Comparison of ENCODE assay signal across 14 mouse cellular contexts in genomic region chr11:72369904-72370672, GRCm38 (mm10). TPM values are rescaled to one million over a fixed set of nuclear protein-coding genes. Genes with fewer than 3 reads are reported as not detected.
DNase-seq lines count a peak whose midpoint lies in the region; ATAC-seq and TF ChIP-seq lines count a peak whose summit lies in the region.
"Had no signal": no experiment of that assay in that cellular context is flagged by ENCODE, and none has a peak within 500 bp of the region (broad histone marks: within the 10 kb centered on the region; RNA-seq: fewer than 3 reads in every experiment).

No protein-coding gene starts in this region.

- no peak for TF ChIP-seq POLR2A in limb, embryonic 14.5 days (IDR thresholded peaks at IDR 0.05; ENCODE audit: borderline replicate concordance, extremely low read depth, insufficient read depth, insufficient read length)
- TF ChIP-seq POLR2A in brain, embryonic 14.5 days (IDR thresholded peaks at IDR 0.05; ENCODE audit: borderline replicate concordance, extremely low read depth, insufficient read depth, insufficient read length, poor library complexity, severe bottlenecking) = no peak

- H3K9me3 ChIP-seq in limb, embryonic 14.5 days (ENCODE audit: control insufficient read depth, low read length) = no peaks in the 10 kb centered on the region
- no peaks in the 10 kb centered on the region for H3K9me3 ChIP-seq in limb, embryonic 10.5 days (replicated peaks)
- H3K9me3 ChIP-seq in hindbrain, embryonic 16.5 days (ENCODE audit: control insufficient read depth, low read length) = no peaks in the 10 kb centered on the region
- H3K9me3 ChIP-seq: forebrain, embryonic 10.5 days; intestine, embryonic 15.5 days; neural tube, embryonic 13.5 days had no signal

- intact Hi-C loops in heart, postnatal 14 days (cut with DNase I) = loop anchor here (1.0 kb wide), 1 partner anchor 58 kb away; no protein-coding TSS in a partner anchor

- no peak for TF ChIP-seq CTCF in brain, embryonic 14.5 days (IDR thresholded peaks at IDR 0.05; ENCODE audit: borderline replicate concordance, extremely low read depth, insufficient read depth, insufficient read length)

- H3K9ac ChIP-seq in limb, embryonic 14.5 days (ENCODE audit: low read depth, low read length, severe bottlenecking) = no peak overlapping the region
- no peak overlapping the region for H3K9ac ChIP-seq in hindbrain, embryonic 16.5 days (ENCODE audit: low read depth, low read length)
- H3K9ac ChIP-seq: intestine, embryonic 15.5 days; neural tube, embryonic 13.5 days had no signal

- peak; percentile 90 for DNase-seq in heart, adult 11 months
- no peak for DNase-seq in heart, postnatal 14 days
- DNase-seq in limb, embryonic 14.5 days (ENCODE audit: low spot score) = peak; percentile 20
- no peak for DNase-seq in limb, embryonic 10.5 days (ENCODE audit: low spot score)
- peak; percentile 13 for DNase-seq in brain, embryonic 14.5 days (ENCODE audit: low read depth)
- DNase-seq in lung, postnatal 10 days = peak; percentile 42
- DNase-seq: cerebellum, adult 9-11 months had no signal

- no peak overlapping the region for H3K4me2 ChIP-seq in limb, embryonic 14.5 days (replicated peaks; ENCODE audit: low read depth, low read length, severe bottlenecking)
- H3K4me2 ChIP-seq in hindbrain, embryonic 16.5 days (ENCODE audit: low read length) = no peak overlapping the region
- H3K4me2 ChIP-seq: intestine, embryonic 15.5 days; neural tube, embryonic 13.5 days had no signal

- H3K4me1 ChIP-seq in limb, embryonic 14.5 days (ENCODE audit: control insufficient read depth, insufficient read depth, low read length) = no peaks in the 10 kb centered on the region; the same call in 1 of the 2 replicates
- H3K4me1 ChIP-seq in limb, embryonic 10.5 days = no peaks in the 10 kb centered on the region
- H3K4me1 ChIP-seq in hindbrain, embryonic 16.5 days (ENCODE audit: control insufficient read depth, insufficient read depth, low read depth, low read length) = no peaks in the 10 kb centered on the region; the same call in 1 of the 2 replicates
- H3K4me1 ChIP-seq: intestine, embryonic 15.5 days; neural tube, embryonic 13.5 days had no signal

- H3K4me3 ChIP-seq in limb, embryonic 14.5 days (replicated peaks; ENCODE audit: low read length) = no peak overlapping the region
- H3K4me3 ChIP-seq in limb, embryonic 10.5 days = no peak overlapping the region
- H3K4me3 ChIP-seq in hindbrain, embryonic 16.5 days (ENCODE audit: low read length) = no peak overlapping the region
- H3K4me3 ChIP-seq: forebrain, embryonic 10.5 days; intestine, embryonic 15.5 days; neural tube, embryonic 13.5 days had no signal

- H3K27me3 ChIP-seq in limb, embryonic 14.5 days (ENCODE audit: control insufficient read depth, insufficient read depth, low read length) = no peaks in the 10 kb centered on the region
- H3K27me3 ChIP-seq in limb, embryonic 10.5 days (ENCODE audit: low read depth, poor library complexity, severe bottlenecking) = no peaks in the 10 kb centered on the region; the same call in 1 of the 2 replicates
- no peaks in the 10 kb centered on the region for H3K27me3 ChIP-seq in hindbrain, embryonic 16.5 days (replicated peaks; ENCODE audit: control insufficient read depth, insufficient read depth, low read length)
- H3K27me3 ChIP-seq: intestine, embryonic 15.5 days; neural tube, embryonic 13.5 days had no signal

- H3K27ac ChIP-seq in limb, embryonic 14.5 days (replicated peaks; ENCODE audit: low read depth, low read length) = no peak overlapping the region
- no peak overlapping the region for H3K27ac ChIP-seq in limb, embryonic 10.5 days
- no peak overlapping the region for H3K27ac ChIP-seq in hindbrain, embryonic 16.5 days (ENCODE audit: low read depth, low read length)
- H3K27ac ChIP-seq: forebrain, embryonic 10.5 days; intestine, embryonic 15.5 days; neural tube, embryonic 13.5 days had no signal

- ATAC-seq in limb, embryonic 14.5 days (ENCODE audit: low FRiP score, low read depth) = no peak
- no peak for ATAC-seq in megakaryocyte-erythroid progenitor cell, adult 5-6 weeks (replicated peaks; ENCODE audit: low FRiP score, low TSS enrichment, poor library complexity, severe bottlenecking)
- no peak for ATAC-seq in hindbrain, embryonic 16.5 days
- ATAC-seq: intestine, embryonic 15.5 days had no signal

- WGBS in limb, embryonic 14.5 days = 24% methylated on average over 12 of the region's 12 CpGs
- WGBS in limb, embryonic 10.5 days = 38% methylated on average over 12 of the region's 12 CpGs
- WGBS in hindbrain, embryonic 16.5 days = 34% methylated on average over 12 of the region's 12 CpGs

- no peaks in the 10 kb centered on the region for H3K36me3 ChIP-seq in limb, embryonic 14.5 days (ENCODE audit: control insufficient read depth, insufficient read depth, low read length)
- H3K36me3 ChIP-seq in limb, embryonic 10.5 days = no peaks in the 10 kb centered on the region
- H3K36me3 ChIP-seq in hindbrain, embryonic 16.5 days (ENCODE audit: control insufficient read depth, insufficient read depth, low read length) = no peaks in the 10 kb centered on the region
- H3K36me3 ChIP-seq: forebrain, embryonic 10.5 days; intestine, embryonic 15.5 days; neural tube, embryonic 13.5 days had no signal

RNA-seq across cellular contexts. Expression of gene Tekt1, which starts 7.8 kb away (rescaled TPM):
- total RNA-seq in heart, postnatal 14 days (2021) = under 1 TPM in 1 of 2 experiments, not detected in 1; 0.26 TPM
- polyA plus RNA-seq in limb, embryonic 14.5 days (2012; rRNA removed) = 0.87 and 1.3 TPM in 2 replicates
- 1.5 and 2.2 TPM in 2 replicates for polyA plus RNA-seq in limb, embryonic 14.5 days (2014; fragmentation: Nextera tagmentation; extraction: Ambion mirVana)
- 5.0 and 5.4 TPM in 2 replicates for polyA plus RNA-seq in limb, embryonic 10.5 days (2016; fragmentation: Nextera tagmentation; extraction: Ambion mirVana)
- polyA plus RNA-seq in brain, embryonic 14.5 days (2012; rRNA removed) = 2.7 and 4.1 TPM in 2 replicates
- not detected in 2 replicates for total RNA-seq in megakaryocyte-erythroid progenitor cell, adult 5-6 weeks (2014; fragmentation: Nextera tagmentation)
- not detected in 2 replicates for total RNA-seq in megakaryocyte-erythroid progenitor cell, adult 5-6 weeks (2017)
- polyA plus RNA-seq in hindbrain, embryonic 16.5 days (2015; fragmentation: Nextera tagmentation; extraction: Ambion mirVana) = 9.0 and 9.6 TPM in 2 replicates
- polyA plus RNA-seq: small intestine, adult 2 months had no signal

RNA-seq across cellular contexts. Expression of gene Smtnl2, which starts 41.4 kb away (rescaled TPM):
- total RNA-seq in heart, postnatal 14 days (2021) = 10 to 100 TPM; 27.1 to 30.5 TPM
- polyA plus RNA-seq in limb, embryonic 14.5 days (2012; rRNA removed) = 23.9 and 24.2 TPM in 2 replicates
- polyA plus RNA-seq in limb, embryonic 14.5 days (2014; fragmentation: Nextera tagmentation; extraction: Ambion mirVana) = 31.9 and 33.2 TPM in 2 replicates
- 11.7 and 14.2 TPM in 2 replicates for polyA plus RNA-seq in limb, embryonic 10.5 days (2016; fragmentation: Nextera tagmentation; extraction: Ambion mirVana)
- polyA plus RNA-seq in brain, embryonic 14.5 days (2012; rRNA removed) = 2.1 and 3.4 TPM in 2 replicates
- total RNA-seq in megakaryocyte-erythroid progenitor cell, adult 5-6 weeks (2014; fragmentation: Nextera tagmentation) = 0.50 and 0.52 TPM in 2 replicates
- 0.11 TPM in 1 of 2 replicates, not detected in the other for total RNA-seq in megakaryocyte-erythroid progenitor cell, adult 5-6 weeks (2017)
- 12.3 and 12.4 TPM in 2 replicates for polyA plus RNA-seq in hindbrain, embryonic 16.5 days (2015; fragmentation: Nextera tagmentation; extraction: Ambion mirVana)

RNA-seq across cellular contexts. Expression of gene Fbxo39, which starts 55.8 kb away (rescaled TPM):
- total RNA-seq in heart, postnatal 14 days (2021) = not detected
- not detected in 2 replicates for polyA plus RNA-seq in limb, embryonic 14.5 days (2012; rRNA removed)
- not detected in 2 replicates for polyA plus RNA-seq in limb, embryonic 14.5 days (2014; fragmentation: Nextera tagmentation; extraction: Ambion mirVana)
- not detected in 2 replicates for polyA plus RNA-seq in limb, embryonic 10.5 days (2016; fragmentation: Nextera tagmentation; extraction: Ambion mirVana)
- polyA plus RNA-seq in brain, embryonic 14.5 days (2012; rRNA removed) = not detected in 2 replicates
- not detected in 2 replicates for total RNA-seq in megakaryocyte-erythroid progenitor cell, adult 5-6 weeks (2014; fragmentation: Nextera tagmentation)
- total RNA-seq in megakaryocyte-erythroid progenitor cell, adult 5-6 weeks (2017) = not detected in 2 replicates
- not detected in 2 replicates for polyA plus RNA-seq in hindbrain, embryonic 16.5 days (2015; fragmentation: Nextera tagmentation; extraction: Ambion mirVana)
- total RNA-seq: granulocyte monocyte progenitor cell, adult 5-6 weeks had no signal
- polyA plus RNA-seq: forebrain, embryonic 10.5 days; intestine, embryonic 15.5 days; neural tube, embryonic 13.5 days; small intestine, adult 2 months had no signal

Comparison
In these comparisons a context has a peak if more than half of its experiments do, and no peak if none do; other contexts are left out.
1. DNase-seq: peak in heart, adult 11 months (single experiment), limb, embryonic 14.5 days (single experiment), brain, embryonic 14.5 days (single experiment) and lung, postnatal 10 days (single experiment); none in heart, postnatal 14 days (0 of 2) and limb, embryonic 10.5 days (single experiment).